Mouse (Mus musculus) neural tube, embryonic 14.5 days (tissue): ENCODE results near the gene H2afj. TPM values are rescaled to one million over a fixed set of nuclear protein-coding genes. Genes with fewer than 3 reads are reported as not detected.

ENCODE experiments used
- ATAC-seq: fragments of 200-750 bp; cut with Nextera tagmentation; 2 replicates; pipeline ENCODE4 v1.8.0; 2017; ENCODE audit warnings: low read depth, mild to moderate bottlenecking, moderate TSS enrichment, moderate library complexity
- H3K27ac ChIP-seq: fragments of 300-500 bp; sonication (generic); 2 replicates; pipeline ENCODE4 v1.5.1; 2014; ENCODE audit warnings: low read depth, mild to moderate bottlenecking, control low read depth, low read length, moderate library complexity, mixed read lengths
- H3K27me3 ChIP-seq: fragments of 300-500 bp; sonication (generic); 2 replicates; pipeline ENCODE4 v1.6.1; 2014; ENCODE audit warnings: low read length; ENCODE audit not compliant: control insufficient read depth, insufficient read depth
- H3K36me3 ChIP-seq: fragments of 300-500 bp; sonication (generic); 2 replicates; pipeline ENCODE4 v1.6.1; 2014; ENCODE audit warnings: low read length, mixed read lengths; ENCODE audit not compliant: control insufficient read depth, insufficient read depth
- H3K4me1 ChIP-seq: fragments of 300-500 bp; sonication (generic); 2 replicates; pipeline ENCODE4 v1.6.1; 2014; ENCODE audit warnings: low read length; ENCODE audit not compliant: control insufficient read depth, insufficient read depth
- H3K4me2 ChIP-seq: fragments of 300-500 bp; sonication (generic); 2 replicates; pipeline ENCODE4 v1.6.1; 2014; ENCODE audit warnings: mild to moderate bottlenecking, low read depth, low read length, control low read depth
- H3K4me3 ChIP-seq: fragments of 300-500 bp; sonication (generic); 2 replicates; pipeline ENCODE4 v1.5.1; 2014; ENCODE audit warnings: low read depth, low read length, control low read depth, mixed read lengths
- H3K9ac ChIP-seq: fragments of 300-500 bp; sonication (generic); replicated peaks from 2 replicates; pipeline ENCODE4 v1.6.1; 2014; ENCODE audit warnings: low read depth, mild to moderate bottlenecking, control low read depth, low read length, mixed read lengths
- H3K9me3 ChIP-seq: fragments of 300-500 bp; sonication (generic); 2 replicates; pipeline ENCODE4 v1.6.1; 2016; ENCODE audit warnings: low read length; ENCODE audit not compliant: control insufficient read depth
- WGBS: fragments of 180-500 bp; shearing (Covaris S2); extraction: QIAGEN DNeasy Blood & Tissue Kit; methylation state at CpG from one replicate; pipeline ENCODE4 v1.1.7; 2014; 5-methylcytosine and 5-hydroxymethylcytosine counted together
- polyA plus RNA-seq: library from polyadenylated mRNA; unstranded; fragments of >200 nt; fragmentation: Nextera tagmentation; extraction: Ambion mirVana; gene quantifications from 2 replicates; pipeline ENCODE4 v1.2.1, GENCODE M21; 2014

Gene H2afj
- polyA plus RNA-seq, 1 experiment from 2014 or later, result 92.1 TPM

- Histone ChIP-seq H3K4me3 (peak within 1 kb of the TSS; percentile 83), H3K9ac (peak within 1 kb of the TSS; percentile 96), H3K9me3 (no peaks in the 10 kb centered on the region), H3K27me3 (no peaks in the 10 kb centered on the region), H3K4me2 (peak within 1 kb of the TSS; percentile 78), H3K27ac (peak within 1 kb of the TSS; percentile 100), H3K4me1 (peaks cover 13% of the 10 kb centered on the region; the same call in 1 of the 2 replicates), H3K36me3 (no peaks in the 10 kb centered on the region)
- peak; percentile 75 for ATAC-seq
- under 1% methylated on average over 50 of the region's 50 CpGs for WGBS
Measured at GRCm38 (mm10) chr6:136803739-136804633, 4.1 kb upstream of the H2afj start, which contains the start of gene Hist4h4. Gene Hist4h4, minus strand, starts transcription at chr6:136804415.

GRCm38 (mm10) chr6:136804705-136805408 is 3.2 kb upstream of the H2afj start:
- Histone ChIP-seq H3K27me3 (no peaks in the 10 kb centered on the region), H3K9me3 (no peaks in the 10 kb centered on the region), H3K4me1 (peaks cover 21% of the 10 kb centered on the region), H3K4me2 (peak overlapping the region; percentile 78), H3K9ac (peak overlapping the region; percentile 96; the same call in 1 of the 2 replicates), H3K27ac (peak overlapping the region; percentile 100; the same call in 1 of the 2 replicates), H3K36me3 (no peaks in the 10 kb centered on the region), H3K4me3 (peak overlapping the region; percentile 83)
- 34% methylated on average over 9 of the region's 9 CpGs for WGBS
- no peak for ATAC-seq

- no peak overlapping the region for H3K9ac ChIP-seq
- H3K27ac ChIP-seq, result no peak overlapping the region
- no peak overlapping the region for H3K4me2 ChIP-seq
- no peak for ATAC-seq
- no peaks in the 10 kb centered on the region for H3K36me3 ChIP-seq
- 82% methylated on average over 1 of the region's 1 CpGs for WGBS
- no peaks in the 10 kb centered on the region for H3K27me3 ChIP-seq
- H3K4me1 ChIP-seq, result peaks cover 22% of the 10 kb centered on the region
- H3K9me3 ChIP-seq, result no peaks in the 10 kb centered on the region
- no peak overlapping the region for H3K4me3 ChIP-seq
Measured at GRCm38 (mm10) chr6:136805409-136805775, 2.7 kb upstream of the H2afj start.

- Histone ChIP-seq H3K4me1 (peaks cover 22% of the 10 kb centered on the region), H3K4me3 (no peak overlapping the region), H3K27ac (no peak overlapping the region), H3K9ac (no peak overlapping the region), H3K9me3 (no peaks in the 10 kb centered on the region), H3K4me2 (no peak overlapping the region), H3K36me3 (no peaks in the 10 kb centered on the region), H3K27me3 (no peaks in the 10 kb centered on the region)
- no peak for ATAC-seq
- 72% methylated on average over 5 of the region's 5 CpGs for WGBS
Measured at GRCm38 (mm10) chr6:136806819-136807218, 1.2 kb upstream of the H2afj start.

- H3K4me1 ChIP-seq, result peaks cover 22% of the 10 kb centered on the region
- peak overlapping the region; percentile 71; the same call in 1 of the 2 replicates for H3K4me3 ChIP-seq
- H3K27me3 ChIP-seq, result no peaks in the 10 kb centered on the region
- no peaks in the 10 kb centered on the region for H3K9me3 ChIP-seq
- H3K36me3 ChIP-seq, result no peaks in the 10 kb centered on the region
- no peak for ATAC-seq
- H3K9ac ChIP-seq, result no peak overlapping the region
- 39% methylated on average over 18 of the region's 18 CpGs for WGBS
- H3K27ac ChIP-seq, result no peak overlapping the region
- peak overlapping the region; percentile 94 for H3K4me2 ChIP-seq
Measured at GRCm38 (mm10) chr6:136807395-136808013, 540 bp upstream of the H2afj start.

- Histone ChIP-seq H3K36me3 (peaks cover 4% of the 10 kb centered on the region; the same call in 1 of the 2 replicates), H3K27me3 (no peaks in the 10 kb centered on the region), H3K9me3 (no peaks in the 10 kb centered on the region), H3K27ac (no peak overlapping the region), H3K4me3 (peak overlapping the region; percentile 71), H3K4me2 (peak overlapping the region; percentile 94), H3K9ac (peak overlapping the region; percentile 52), H3K4me1 (peaks cover 19% of the 10 kb centered on the region)
- under 1% methylated on average over 28 of the region's 28 CpGs for WGBS
- no peak; the same call in none of the 2 replicates for ATAC-seq
Measured at GRCm38 (mm10) chr6:136808631-136809046, 595 bp downstream of the H2afj start.

GRCm38 (mm10) chr6:136809077-136809476 is 1.0 kb downstream of the H2afj start:
- 42% methylated on average over 14 of the region's 14 CpGs for WGBS
- Histone ChIP-seq H3K36me3 (peaks cover 4% of the 10 kb centered on the region; the same call in 1 of the 2 replicates), H3K27ac (no peak overlapping the region), H3K4me3 (peak overlapping the region; percentile 71), H3K4me1 (peaks cover 19% of the 10 kb centered on the region), H3K9ac (peak overlapping the region; percentile 52; the same call in 1 of the 2 replicates), H3K4me2 (peak overlapping the region; percentile 94), H3K9me3 (no peaks in the 10 kb centered on the region), H3K27me3 (no peaks in the 10 kb centered on the region)
- ATAC-seq, result no peak

GRCm38 (mm10) chr6:136809673-136810072 is 1.6 kb downstream of the H2afj start:
- Histone ChIP-seq H3K9me3 (no peaks in the 10 kb centered on the region), H3K27ac (no peak overlapping the region), H3K4me2 (peak overlapping the region; percentile 94; the same call in 1 of the 2 replicates), H3K27me3 (no peaks in the 10 kb centered on the region), H3K9ac (no peak overlapping the region), H3K4me1 (peaks cover 18% of the 10 kb centered on the region), H3K36me3 (peaks cover 10% of the 10 kb centered on the region; the same call in 1 of the 2 replicates), H3K4me3 (no peak overlapping the region)
- 79% methylated on average over 13 of the region's 13 CpGs for WGBS
- ATAC-seq, result no peak
